Mouse (Mus musculus) frontal cortex, postnatal 14 days (tissue): Measurements from ENCODE around the gene Zfp664.
A peak's percentile ranks its signal among the peaks of the same experiment; 100 is the strongest.

Experiments used
- DNase-seq, 2 experiments: peaks; one replicate each; pipeline ENCODE4 v3.0.0; 2022; ENCODE audit warnings: low spot score in 2 of 2

Zfp664 gene

GRCm38 (mm10) chr5:124872033-124872432 lies 9.5 kb downstream of the Zfp664 start:
- DNase-seq = no peak

DNA sequence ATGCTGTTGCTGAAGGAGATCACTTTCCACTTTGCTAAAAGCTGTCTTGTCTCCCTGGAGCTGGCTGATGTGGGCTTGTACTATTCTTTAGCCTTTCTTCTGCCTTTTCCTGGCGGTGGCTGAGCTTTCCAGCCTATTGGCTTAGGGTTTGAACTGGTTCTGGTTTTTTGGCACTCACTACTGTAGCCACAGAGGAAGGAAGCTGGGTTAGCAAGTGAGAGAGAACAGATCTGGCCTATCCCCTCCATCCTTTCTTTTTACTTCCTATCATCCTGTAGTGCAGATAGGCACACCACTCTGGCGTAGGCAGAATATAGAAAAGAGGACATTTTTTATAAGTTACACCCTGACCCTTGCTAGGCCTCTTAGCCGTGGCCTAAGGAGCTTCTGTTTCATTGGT lies 10.6 kb downstream of the Zfp664 start:
- no peak for DNase-seq

- no peak for DNase-seq
These were observed 11.6 kb downstream of the Zfp664 start for GRCm38 (mm10) chr5:124873890-124874601.

DNA sequence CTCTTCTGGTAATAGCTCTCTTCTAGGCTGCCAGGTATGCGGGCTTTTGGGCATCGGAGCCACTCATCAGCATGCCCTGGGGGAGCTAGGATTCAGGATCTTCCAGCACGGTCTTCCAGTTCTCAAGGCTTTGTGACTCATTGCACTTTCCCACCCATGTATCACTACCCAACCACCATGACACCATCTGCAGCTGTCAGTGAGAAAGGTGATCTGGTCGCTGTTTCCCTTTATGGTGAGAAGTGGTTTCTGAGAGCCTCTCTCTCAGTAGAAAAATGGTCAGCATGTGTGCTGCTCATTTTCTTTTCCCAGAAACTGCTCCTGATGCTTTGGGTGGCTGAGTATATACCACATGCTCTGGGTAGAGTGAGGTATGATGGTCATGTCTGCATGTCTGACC lies 16.8 kb downstream of the Zfp664 start:
- DNase-seq = no peak

- no peak for DNase-seq
These were observed 17.3 kb downstream of the Zfp664 start for GRCm38 (mm10) chr5:124879801-124880200.

DNA sequence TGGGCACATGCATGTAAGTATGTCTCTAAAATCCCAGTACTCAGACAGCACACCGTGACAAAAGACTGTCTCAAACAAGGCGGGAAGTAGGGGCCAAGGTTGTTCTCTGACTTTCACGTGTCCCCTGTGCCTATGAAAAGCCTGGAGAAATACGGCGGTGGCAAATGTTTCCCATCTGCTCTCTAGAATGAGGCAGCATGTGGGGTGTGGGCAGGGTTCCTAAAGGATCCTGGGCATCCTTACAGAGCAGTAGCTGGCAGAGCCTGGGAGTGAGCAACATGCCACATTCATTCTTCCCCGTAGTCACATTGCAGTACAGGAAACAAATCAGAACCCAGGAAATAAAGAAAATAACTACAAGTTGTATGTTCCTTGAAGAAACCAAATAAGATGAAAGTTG lies 21.4 kb downstream of the Zfp664 start:
- DNase-seq = peak in 1 of 2 experiments; percentile 40

DNA sequence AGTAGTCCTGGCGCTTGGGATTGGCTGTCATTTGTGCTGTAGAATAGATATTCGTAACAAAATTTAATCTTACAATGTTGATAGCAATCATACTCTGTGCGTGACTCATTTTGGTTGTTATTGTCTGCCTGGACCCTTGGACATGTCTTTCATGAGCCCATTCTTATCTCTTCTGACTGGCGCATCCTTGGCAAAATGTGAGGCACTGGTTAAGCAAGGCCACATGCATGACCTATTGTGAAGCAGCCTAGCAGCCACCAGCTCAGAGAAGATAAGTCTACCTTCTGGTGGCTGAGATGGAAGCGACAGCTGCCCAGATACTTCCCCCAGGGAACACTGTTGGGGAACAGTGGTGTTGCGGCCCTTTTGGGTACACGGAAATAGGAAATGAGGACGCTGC lies 26.2 kb downstream of the Zfp664 start:
- DNase-seq = no peak

DNA sequence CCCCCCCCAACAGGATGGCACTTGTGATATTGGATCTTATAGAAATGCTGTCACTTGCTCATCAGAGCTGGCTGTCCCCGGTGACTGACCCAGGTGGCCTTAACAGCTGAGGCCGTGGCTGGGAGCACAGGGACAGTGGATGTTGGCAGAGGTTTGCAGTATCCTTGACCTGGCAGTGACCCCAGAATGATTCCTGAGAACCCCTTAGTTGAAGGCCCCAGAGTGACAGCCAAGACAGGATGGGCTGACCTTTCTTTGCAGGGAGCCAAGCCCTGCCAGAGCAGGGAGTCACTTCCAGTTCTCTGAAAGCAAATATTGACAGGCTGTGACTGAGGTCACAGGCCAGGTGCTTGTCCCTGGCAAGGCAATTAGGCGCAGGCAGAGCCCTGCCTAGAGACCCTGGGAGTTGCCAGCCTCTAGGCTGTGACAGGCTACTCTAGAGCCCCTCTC lies 29.5 kb downstream of the Zfp664 start:
- DNase-seq = no peak

GRCm38 (mm10) chr5:124896135-124896534 lies 33.6 kb downstream of the Zfp664 start:
- no peak for DNase-seq

DNA sequence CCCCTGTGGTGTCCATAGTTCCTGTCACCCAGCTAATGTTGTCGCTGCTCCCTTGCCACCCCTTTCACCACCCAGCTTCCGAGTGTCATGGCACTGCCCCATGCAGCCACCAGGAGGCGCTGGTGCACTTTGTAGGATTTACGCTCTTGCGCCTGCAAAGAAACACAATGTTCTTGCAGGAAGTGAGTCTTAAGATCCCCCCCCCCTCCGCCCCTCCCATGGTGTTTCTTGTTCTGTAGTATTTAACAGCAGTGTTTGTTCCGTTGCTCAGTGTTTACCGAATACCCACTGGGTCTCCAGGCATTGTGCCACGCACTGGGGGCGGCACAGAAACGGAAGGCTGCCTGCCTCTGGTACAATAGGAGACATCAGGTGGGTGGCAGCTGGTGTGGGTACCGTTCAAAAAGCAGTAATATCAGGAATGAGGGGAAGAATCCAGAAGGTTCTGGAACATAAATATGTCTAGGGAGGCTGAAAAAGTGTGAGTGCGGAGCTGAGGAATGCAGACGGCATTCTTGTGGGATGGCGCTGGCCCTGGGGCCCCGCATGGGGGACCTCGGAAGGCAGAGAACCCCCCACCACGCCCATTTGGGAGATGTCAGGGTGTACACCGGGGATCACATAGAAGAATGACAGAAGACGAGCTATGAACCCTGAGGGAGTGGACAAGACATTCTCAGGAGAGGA lies 37.6 kb downstream of the Zfp664 start:
- DNase-seq = peak; percentile 67 to 85

- no peak for DNase-seq
These were observed 38.4 kb downstream of the Zfp664 start for GRCm38 (mm10) chr5:124900738-124901490.

DNA sequence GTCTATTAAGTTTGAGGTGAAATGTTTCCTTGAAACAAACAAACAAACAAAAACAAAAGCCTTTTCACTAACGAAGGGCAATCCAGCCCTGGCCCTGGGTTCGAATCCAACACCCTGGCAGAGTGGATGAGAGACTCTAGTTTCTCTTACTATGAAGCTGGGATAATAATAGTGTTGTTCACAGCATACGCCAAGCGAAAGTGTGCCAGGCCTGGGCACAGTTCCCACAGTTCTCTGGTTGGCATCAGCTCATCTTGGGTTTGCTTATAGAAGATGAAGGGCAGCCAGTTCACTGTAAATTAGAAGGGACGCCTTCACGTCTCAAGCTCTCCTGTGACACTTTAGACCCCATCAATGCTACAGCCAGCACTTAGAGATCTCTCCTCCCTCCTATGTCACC lies 39.2 kb downstream of the Zfp664 start:
- peak; percentile 37 to 40 for DNase-seq

DNA sequence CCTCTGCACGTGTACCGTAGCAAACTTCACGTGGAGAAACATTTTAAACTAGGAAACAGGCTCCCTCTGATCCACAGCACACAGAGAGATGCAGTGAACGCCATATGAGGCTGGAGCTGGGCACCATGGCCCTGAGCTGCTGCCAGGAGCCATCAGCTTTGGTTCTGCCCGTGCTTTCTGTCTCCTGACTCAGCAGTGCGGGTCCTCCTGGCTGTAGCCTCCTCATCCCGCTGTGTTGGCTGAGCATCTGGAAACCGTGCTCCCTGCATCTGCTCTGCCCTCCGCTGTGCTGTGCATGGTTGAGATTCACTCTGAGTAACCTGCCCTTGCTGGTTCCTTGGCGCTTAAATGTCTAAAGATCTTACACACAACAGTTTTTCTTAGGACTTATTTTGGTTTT lies 39.7 kb downstream of the Zfp664 start:
- no peak for DNase-seq

DNA sequence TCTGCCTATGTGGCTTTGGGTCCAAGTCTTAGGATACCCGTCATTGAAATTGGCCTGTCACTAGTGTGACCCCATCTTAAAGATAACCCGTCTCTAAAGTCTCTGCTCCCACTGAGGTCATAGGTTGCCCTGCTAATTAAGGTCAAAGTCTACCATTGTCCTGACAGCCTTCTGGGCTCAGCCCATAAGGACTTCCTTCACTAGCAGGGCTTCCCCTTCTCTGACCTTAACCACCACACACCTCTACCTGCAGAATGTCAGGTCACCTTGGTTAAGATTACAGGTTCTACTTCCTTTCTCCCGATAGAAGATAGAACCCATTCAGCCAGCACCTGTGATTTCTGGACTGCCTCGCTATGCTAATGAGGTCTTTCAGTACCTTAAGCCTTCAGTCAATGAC lies 41.4 kb downstream of the Zfp664 start:
- no peak for DNase-seq

DNA sequence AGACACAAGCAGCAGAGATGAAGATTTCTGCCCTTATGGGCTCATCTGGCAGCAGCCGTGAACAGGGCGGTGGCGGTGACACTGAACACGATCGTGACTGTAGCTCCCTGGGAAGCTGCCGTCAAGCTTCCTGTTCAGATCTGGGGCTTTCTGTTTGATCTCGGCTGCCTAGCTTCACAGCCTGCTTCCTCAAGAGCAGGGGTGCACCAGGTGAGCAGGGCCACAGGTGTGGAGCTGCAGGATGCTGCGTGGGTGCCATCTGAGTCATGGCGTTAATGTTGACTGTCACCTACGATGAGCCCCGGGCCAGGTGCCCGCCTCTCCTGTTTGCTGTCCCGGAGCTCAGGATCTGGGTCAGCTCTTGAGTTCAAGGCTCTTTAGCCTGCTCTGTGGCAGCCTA lies 44.4 kb downstream of the Zfp664 start:
- DNase-seq = no peak

GRCm38 (mm10) chr5:124908860-124909259 lies 46.4 kb downstream of the Zfp664 start:
- DNase-seq = peak; percentile 71 to 84

- DNase-seq = no peak
These were observed 49.8 kb downstream of the Zfp664 start for GRCm38 (mm10) chr5:124912276-124912675.

DNA sequence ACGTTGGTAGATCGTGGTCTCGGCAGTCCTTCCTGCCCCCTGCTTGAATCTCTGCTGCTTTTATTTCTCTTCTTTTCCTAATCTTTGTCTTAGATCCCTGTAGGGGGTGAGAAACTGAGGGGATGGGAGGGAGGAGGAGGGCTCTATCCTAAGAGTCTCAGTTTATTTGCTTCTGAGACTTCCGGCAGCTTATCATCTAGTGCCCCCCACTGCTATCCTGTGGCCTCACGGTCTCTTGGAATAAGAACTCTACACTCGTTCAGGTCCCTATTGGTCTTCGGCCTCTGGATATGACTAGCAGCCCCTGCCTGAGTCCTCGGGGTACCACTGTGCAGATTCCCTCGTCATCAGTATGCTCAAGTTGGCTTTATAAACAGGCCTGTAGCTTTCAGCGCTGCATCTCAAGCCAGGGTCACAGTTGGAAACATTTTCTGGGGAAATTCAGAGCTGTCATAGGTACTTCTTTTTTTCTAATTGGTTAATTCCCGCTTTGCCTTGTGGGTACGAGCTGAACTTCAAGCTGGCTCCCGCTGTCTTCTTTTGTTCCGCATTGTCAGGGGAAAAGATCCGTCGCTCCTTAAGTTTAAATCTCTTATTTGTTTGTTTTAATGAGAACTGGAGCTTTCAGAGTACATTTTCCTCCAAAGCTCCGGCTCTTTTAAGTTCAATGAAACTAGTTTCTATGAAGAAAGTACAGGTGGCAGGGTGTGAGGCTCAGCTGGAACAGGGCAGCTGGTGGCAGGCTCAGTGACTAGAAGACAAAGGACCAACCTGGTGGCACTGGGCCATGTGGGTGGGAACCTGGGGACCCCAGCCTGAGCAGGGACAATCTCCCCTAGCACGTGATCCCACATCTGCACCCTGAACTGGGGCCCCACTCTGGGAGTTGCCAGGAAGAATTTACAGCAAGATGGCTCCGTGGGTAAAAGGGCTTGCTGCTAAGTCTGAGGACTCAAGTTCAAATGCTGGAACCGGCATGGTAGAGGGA lies 50.7 kb downstream of the Zfp664 start:
- DNase-seq = no peak

DNA sequence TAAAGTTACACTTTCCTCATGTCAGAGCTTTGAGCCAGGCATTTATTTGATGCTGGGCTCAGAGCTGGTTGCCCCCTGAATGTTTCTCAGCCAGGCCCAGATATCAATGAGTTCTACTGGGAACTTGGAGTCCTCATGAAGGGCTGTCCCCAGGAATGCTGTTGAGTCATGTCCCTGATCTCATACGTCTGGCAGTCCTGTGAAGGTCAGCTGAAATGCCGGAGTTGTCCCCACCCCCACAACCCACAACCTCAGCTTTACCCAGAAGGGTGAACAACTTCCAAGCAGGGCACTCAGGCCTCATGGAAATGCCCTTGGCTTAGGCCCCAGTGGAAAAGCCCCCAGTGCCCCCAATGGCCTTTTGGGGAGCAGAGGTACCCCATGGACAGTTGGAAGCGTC lies 57.3 kb downstream of the Zfp664 start:
- DNase-seq = no peak

DNA sequence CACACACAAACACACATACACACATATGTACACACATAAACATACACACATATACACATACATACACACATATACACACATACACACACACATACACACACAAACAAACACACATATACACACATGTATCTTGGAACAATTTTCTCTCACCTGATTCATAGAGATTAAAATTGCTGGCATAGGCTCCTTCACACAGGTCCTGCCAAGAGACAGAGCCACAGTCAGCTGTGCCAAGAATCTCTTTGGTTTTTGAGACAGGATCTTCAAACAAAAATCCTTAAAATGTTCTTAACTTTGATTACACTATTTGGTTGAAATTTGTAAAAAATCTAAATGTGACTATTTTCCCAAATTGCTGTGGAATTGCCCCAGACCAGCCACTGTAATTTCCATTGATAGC lies 58.9 kb downstream of the Zfp664 start:
- DNase-seq = no peak
